Mouse (Mus musculus) E14TG2a.4 (cell line): ENCODE measurements around the gene Dnajc11.

ENCODE experiments used
- CTCF ChIP-seq: conservative IDR thresholded peaks from 2 replicates; pipeline ENCODE4 v1.5.1; 2014; ENCODE audit warnings: low read length
- NANOG ChIP-seq: IDR thresholded peaks from 2 replicates; pipeline ENCODE4 v1.6.1; 2014; ENCODE audit warnings: borderline replicate concordance, low read length, mixed read lengths
- POU5F1 ChIP-seq: IDR thresholded peaks from 2 replicates; pipeline ENCODE4 v1.6.1; 2014; ENCODE audit warnings: low read length, borderline replicate concordance

- TF ChIP-seq CTCF, result no peak
- no peak for TF ChIP-seq POU5F1
- TF ChIP-seq NANOG, result no peak
Measured at GRCm38 (mm10) chr4:152010091-152010706, 76.7 kb downstream of the Dnajc11 start.
